Mouse (Mus musculus) intestine, embryonic 15.5 days (tissue): Measurements from ENCODE around the gene Creld2. TPM values are rescaled to one million over a fixed set of nuclear protein-coding genes. Genes with fewer than 3 reads are reported as not detected.
"Not testable (repeated sequence)": the region's sequence is repeated elsewhere in the genome, so short reads cannot be mapped to it uniquely, and the experiment has no call there.

ENCODE experiments used
- ATAC-seq: fragments of 200-750 bp; cut with Nextera tagmentation; 2 replicates; pipeline ENCODE4 v1.8.0; 2017; ENCODE audit warnings: moderate TSS enrichment, moderate library complexity
- H3K27ac ChIP-seq: fragments of 300-500 bp; sonication (generic); 2 replicates; pipeline ENCODE4 v1.5.1; 2015; ENCODE audit warnings: mild to moderate bottlenecking, inconsistent platforms
- H3K27me3 ChIP-seq: fragments of 300-500 bp; sonication (generic); replicated peaks from 2 replicates; pipeline ENCODE4 v1.6.1; 2015; ENCODE audit warnings: inconsistent platforms
- H3K36me3 ChIP-seq: fragments of 300-500 bp; sonication (generic); 2 replicates; pipeline ENCODE4 v1.6.1; 2015; ENCODE audit warnings: inconsistent platforms
- H3K4me1 ChIP-seq: fragments of 300-500 bp; sonication (generic); replicated peaks from 2 replicates; pipeline ENCODE4 v1.6.1; 2015; ENCODE audit warnings: inconsistent platforms
- H3K4me2 ChIP-seq: fragments of 300-500 bp; sonication (generic); replicated peaks from 2 replicates; pipeline ENCODE4 v1.6.1; 2015; ENCODE audit warnings: mild to moderate bottlenecking, inconsistent platforms
- H3K4me3 ChIP-seq: fragments of 300-500 bp; sonication (generic); replicated peaks from 2 replicates; pipeline ENCODE4 v1.5.1; 2015; ENCODE audit warnings: inconsistent platforms
- H3K9ac ChIP-seq: fragments of 300-500 bp; sonication (generic); 2 replicates; pipeline ENCODE4 v1.6.1; 2015; ENCODE audit warnings: inconsistent platforms
- H3K9me3 ChIP-seq: fragments of 300-500 bp; sonication (generic); 2 replicates; pipeline ENCODE4 v1.6.1; 2016; ENCODE audit warnings: inconsistent platforms
- WGBS: fragments of 180-500 bp; shearing (Covaris S2); methylation state at CpG from one replicate; pipeline ENCODE4 v1.1.7; 2015; 5-methylcytosine and 5-hydroxymethylcytosine counted together
- polyA plus RNA-seq: library from polyadenylated mRNA; unstranded; fragments of >200 nt; fragmentation: Nextera tagmentation; extraction: Ambion mirVana; gene quantifications from 2 replicates; pipeline ENCODE4 v1.2.1, GENCODE M21; 2015

Gene Creld2
- polyA plus RNA-seq: 97.9 and 131 TPM in 2 replicates

- peak; percentile 99 for ATAC-seq
- under 1% methylated on average over 88 of the region's 88 CpGs for WGBS
- Histone ChIP-seq H3K27me3 (no peaks in the 10 kb centered on the region), H3K4me3 (peak within 1 kb of the TSS; percentile 92), H3K4me1 (peaks cover 14% of the 10 kb centered on the region), H3K27ac (peak within 1 kb of the TSS; percentile 72), H3K36me3 (peaks cover 7% of the 10 kb centered on the region; the same call in 1 of the 2 replicates), H3K9ac (peak within 1 kb of the TSS; percentile 84), H3K4me2 (peak within 1 kb of the TSS; percentile 75), H3K9me3 (no peaks in the 10 kb centered on the region)
Measured at GRCm38 (mm10) chr15:88819026-88819905, at the start of gene Creld2, which contains the start of gene Alg12. Gene Creld2 (plus strand): TSS chr15:88819646. Gene Alg12 (minus strand): TSS chr15:88819318.

GRCm38 (mm10) chr15:88774630-88775029, 44.8 kb upstream of the Creld2 start:
- not testable (repeated sequence) for H3K27ac ChIP-seq, H3K36me3 ChIP-seq, H3K9ac ChIP-seq, H3K27me3 ChIP-seq, ATAC-seq, H3K4me2 ChIP-seq, H3K9me3 ChIP-seq, H3K4me3 ChIP-seq, H3K4me1 ChIP-seq
- 92% methylated on average over 5 of the region's 5 CpGs for WGBS

GRCm38 (mm10) chr15:88792140-88792850, 27.2 kb upstream of the Creld2 start:
- Histone ChIP-seq H3K9ac (no peak overlapping the region), H3K4me1 (no peaks in the 10 kb centered on the region), H3K4me3 (no peak overlapping the region), H3K9me3 (no peaks in the 10 kb centered on the region), H3K36me3 (no peaks in the 10 kb centered on the region), H3K27ac (no peak overlapping the region), H3K27me3 (no peaks in the 10 kb centered on the region), H3K4me2 (no peak overlapping the region)
- 71% methylated on average over 4 of the region's 4 CpGs for WGBS
- ATAC-seq: peak; percentile 89

GRCm38 (mm10) chr15:88794729-88795128, 24.7 kb upstream of the Creld2 start:
- 90% methylated on average over 5 of the region's 5 CpGs for WGBS

GRCm38 (mm10) chr15:88799950-88800371, 19.5 kb upstream of the Creld2 start:
- no peak overlapping the region for H3K27ac ChIP-seq
- H3K36me3 ChIP-seq: 0 out of 2 replicates have a peak, but pooled peaks cover 2% of the 10 kb centered on the region
- no peaks in the 10 kb centered on the region for H3K9me3 ChIP-seq
- peak; percentile 84 for ATAC-seq
- no peak overlapping the region for H3K4me2 ChIP-seq
- no peak overlapping the region for H3K9ac ChIP-seq
- 0 out of 2 replicates have a peak, but pooled peaks cover 4% of the 10 kb centered on the region for H3K4me1 ChIP-seq
- 60% methylated on average over 11 of the region's 11 CpGs for WGBS
- no peaks in the 10 kb centered on the region for H3K27me3 ChIP-seq
- no peak overlapping the region for H3K4me3 ChIP-seq

More at GRCm38 (mm10) chr15:88794729-88795128, 24.7 kb upstream of the Creld2 start:
- not testable (repeated sequence) for H3K27me3 ChIP-seq, H3K9me3 ChIP-seq, H3K4me3 ChIP-seq, H3K27ac ChIP-seq, H3K9ac ChIP-seq, ATAC-seq, H3K4me1 ChIP-seq, H3K36me3 ChIP-seq, H3K4me2 ChIP-seq

- peak; percentile 80 for ATAC-seq
- H3K4me2 ChIP-seq: peak overlapping the region; percentile 24
- H3K27me3 ChIP-seq: no peaks in the 10 kb centered on the region
- 65% methylated on average over 6 of the region's 6 CpGs for WGBS
- H3K9ac ChIP-seq: no peak overlapping the region
- peaks cover 6% of the 10 kb centered on the region for H3K36me3 ChIP-seq
- 0 out of 2 replicates have a peak, but pooled peaks cover 4% of the 10 kb centered on the region for H3K4me1 ChIP-seq
- H3K27ac ChIP-seq: no peak overlapping the region
- H3K4me3 ChIP-seq: no peak overlapping the region
- no peaks in the 10 kb centered on the region for H3K9me3 ChIP-seq
Measured at GRCm38 (mm10) chr15:88800921-88801354, 18.5 kb upstream of the Creld2 start.

- peaks cover 10% of the 10 kb centered on the region for H3K36me3 ChIP-seq
- 0 out of 2 replicates have a peak, but pooled peaks cover 4% of the 10 kb centered on the region for H3K4me1 ChIP-seq
- H3K9me3 ChIP-seq: no peaks in the 10 kb centered on the region
- H3K4me3 ChIP-seq: no peak overlapping the region
- no peak overlapping the region for H3K9ac ChIP-seq
- H3K27me3 ChIP-seq: no peaks in the 10 kb centered on the region
- 95% methylated on average over 3 of the region's 3 CpGs for WGBS
- no peak for ATAC-seq
- no peak overlapping the region for H3K4me2 ChIP-seq
- H3K27ac ChIP-seq: no peak overlapping the region
Measured at GRCm38 (mm10) chr15:88801903-88802302, 17.5 kb upstream of the Creld2 start.

GRCm38 (mm10) chr15:88802348-88802747, 17.1 kb upstream of the Creld2 start:
- Histone ChIP-seq H3K4me3 (no peak overlapping the region), H3K9me3 (no peaks in the 10 kb centered on the region), H3K27ac (no peak overlapping the region), H3K36me3 (peaks cover 10% of the 10 kb centered on the region), H3K9ac (no peak overlapping the region), H3K27me3 (no peaks in the 10 kb centered on the region), H3K4me1 (0 out of 2 replicates have a peak, but pooled peaks cover 4% of the 10 kb centered on the region), H3K4me2 (no peak overlapping the region)
- WGBS: 91% methylated on average over 6 of the region's 6 CpGs
- ATAC-seq: 0 out of 2 replicates have a peak, but pooled peaks have one; percentile 23

- no peak overlapping the region for H3K4me3 ChIP-seq
- no peaks in the 10 kb centered on the region for H3K9me3 ChIP-seq
- no peaks in the 10 kb centered on the region for H3K4me1 ChIP-seq
- 72% methylated on average over 8 of the region's 8 CpGs for WGBS
- peaks cover 15% of the 10 kb centered on the region for H3K36me3 ChIP-seq
- no peak for ATAC-seq
- H3K27me3 ChIP-seq: no peaks in the 10 kb centered on the region
- H3K9ac ChIP-seq: no peak overlapping the region
- H3K27ac ChIP-seq: no peak overlapping the region
- no peak overlapping the region for H3K4me2 ChIP-seq
Measured at GRCm38 (mm10) chr15:88808121-88808520, 11.3 kb upstream of the Creld2 start.

- Histone ChIP-seq H3K36me3 (peaks cover 12% of the 10 kb centered on the region), H3K27me3 (no peaks in the 10 kb centered on the region), H3K27ac (no peak overlapping the region), H3K9ac (no peak overlapping the region), H3K4me1 (no peaks in the 10 kb centered on the region), H3K9me3 (no peaks in the 10 kb centered on the region), H3K4me2 (no peak overlapping the region), H3K4me3 (no peak overlapping the region)
- WGBS: 80% methylated on average over 2 of the region's 2 CpGs
- no peak for ATAC-seq
Measured at GRCm38 (mm10) chr15:88810369-88810768, 9.1 kb upstream of the Creld2 start.

- no peaks in the 10 kb centered on the region for H3K9me3 ChIP-seq
- no peak; the same call in 1 of the 2 replicates for ATAC-seq
- H3K9ac ChIP-seq: no peak overlapping the region
- H3K27me3 ChIP-seq: no peaks in the 10 kb centered on the region
- no peak overlapping the region for H3K4me2 ChIP-seq
- peaks cover 8% of the 10 kb centered on the region for H3K36me3 ChIP-seq
- no peak overlapping the region for H3K4me3 ChIP-seq
- H3K4me1 ChIP-seq: 0 out of 2 replicates have a peak, but pooled peaks cover under 1% of the 10 kb centered on the region
- WGBS: 87% methylated on average over 3 of the region's 3 CpGs
- H3K27ac ChIP-seq: no peak overlapping the region
Measured at GRCm38 (mm10) chr15:88813262-88813661, 6.2 kb upstream of the Creld2 start.

GRCm38 (mm10) chr15:88813873-88814272, 5.6 kb upstream of the Creld2 start:
- H3K4me3 ChIP-seq, H3K4me2 ChIP-seq, ATAC-seq, H3K36me3 ChIP-seq, H3K27me3 ChIP-seq, H3K4me1 ChIP-seq, H3K9ac ChIP-seq, H3K27ac ChIP-seq, H3K9me3 ChIP-seq: not testable (repeated sequence)
- WGBS: 95% methylated on average over 2 of the region's 2 CpGs
